Mouse (Mus musculus) liver, embryonic 15.5 days (tissue): ENCODE measurements around the gene Ddx39. TPM values are rescaled to one million over a fixed set of nuclear protein-coding genes. Genes with fewer than 3 reads are reported as not detected.

ENCODE experiments used
- ATAC-seq: fragments of 200-750 bp; cut with Nextera tagmentation; 2 replicates; pipeline ENCODE4 v1.8.0; 2017; ENCODE audit warnings: moderate number of reproducible peaks, mild to moderate bottlenecking, moderate library complexity; ENCODE audit not compliant: insufficient read depth
- H3K27ac ChIP-seq: fragments of 300-500 bp; sonication (generic); replicated peaks from 2 replicates; pipeline ENCODE4 v1.5.1; 2015; ENCODE audit warnings: mild to moderate bottlenecking, inconsistent platforms
- H3K27me3 ChIP-seq: fragments of 300-500 bp; sonication (generic); 2 replicates; pipeline ENCODE4 v1.6.1; 2015; ENCODE audit warnings: mild to moderate bottlenecking, inconsistent platforms
- H3K36me3 ChIP-seq: fragments of 300-500 bp; sonication (generic); replicated peaks from 2 replicates; pipeline ENCODE4 v1.6.1; 2015; ENCODE audit warnings: moderate library complexity, mild to moderate bottlenecking, inconsistent platforms
- H3K4me1 ChIP-seq: fragments of 300-500 bp; sonication (generic); replicated peaks from 2 replicates; pipeline ENCODE4 v1.6.1; 2015; ENCODE audit warnings: inconsistent platforms
- H3K4me2 ChIP-seq: fragments of 300-500 bp; sonication (generic); 2 replicates; pipeline ENCODE4 v1.6.1; 2015; ENCODE audit warnings: moderate library complexity, mild to moderate bottlenecking, inconsistent platforms
- H3K4me3 ChIP-seq: fragments of 300-500 bp; sonication (generic); replicated peaks from 2 replicates; pipeline ENCODE4 v1.5.1; 2015; ENCODE audit warnings: mild to moderate bottlenecking, inconsistent platforms
- H3K9ac ChIP-seq: fragments of 300-500 bp; sonication (generic); 2 replicates; pipeline ENCODE4 v1.6.1; 2015; ENCODE audit warnings: moderate library complexity, mild to moderate bottlenecking, inconsistent platforms
- H3K9me3 ChIP-seq: fragments of 300-500 bp; sonication (generic); replicated peaks from 2 replicates; pipeline ENCODE4 v1.6.1; 2016; ENCODE audit warnings: inconsistent platforms
- WGBS: fragments of 180-500 bp; shearing (Covaris S2); methylation state at CpG from one replicate; pipeline ENCODE4 v1.1.7; 2015; ENCODE audit warnings: mixed read lengths; ENCODE audit not compliant: insufficient replicate concordance; 5-methylcytosine and 5-hydroxymethylcytosine counted together
- polyA plus RNA-seq: library from polyadenylated mRNA; unstranded; fragments of >200 nt; fragmentation: Nextera tagmentation; extraction: Ambion mirVana; gene quantifications from 2 replicates; pipeline ENCODE4 v1.2.1, GENCODE M21; 2015

The Ddx39 gene
- polyA plus RNA-seq, 1 experiment from 2014 or later = 184 TPM

- H3K36me3 ChIP-seq = peaks cover 80% of the 10 kb centered on the region
- no peaks in the 10 kb centered on the region for H3K9me3 ChIP-seq
- ATAC-seq = no peak
- no peak overlapping the region for H3K4me3 ChIP-seq
- no peak overlapping the region for H3K27ac ChIP-seq
- H3K4me1 ChIP-seq = peaks cover 27% of the 10 kb centered on the region
- 86% methylated on average over 12 of the region's 12 CpGs for WGBS
- H3K4me2 ChIP-seq = no peak overlapping the region
- H3K27me3 ChIP-seq = no peaks in the 10 kb centered on the region
- no peak overlapping the region for H3K9ac ChIP-seq
These were observed 7.7 kb downstream of the Ddx39 start for GRCm38 (mm10) chr8:83722631-83723030.

- H3K27me3 ChIP-seq = no peaks in the 10 kb centered on the region
- H3K4me1 ChIP-seq = peaks cover 18% of the 10 kb centered on the region
- H3K36me3 ChIP-seq = peaks cover 87% of the 10 kb centered on the region
- H3K27ac ChIP-seq = no peak overlapping the region
- no peak overlapping the region; the same call in 1 of the 2 replicates for H3K9ac ChIP-seq
- 80% methylated on average over 11 of the region's 11 CpGs for WGBS
- no peak overlapping the region for H3K4me3 ChIP-seq
- no peaks in the 10 kb centered on the region for H3K9me3 ChIP-seq
- ATAC-seq = no peak
- H3K4me2 ChIP-seq = no peak overlapping the region
These were observed 8.6 kb downstream of the Ddx39 start for GRCm38 (mm10) chr8:83723447-83724083.

- Histone ChIP-seq H3K27me3 (no peaks in the 10 kb centered on the region), H3K27ac (no peak overlapping the region), H3K4me2 (no peak overlapping the region), H3K4me1 (peaks cover 18% of the 10 kb centered on the region), H3K9ac (no peak overlapping the region), H3K36me3 (peaks cover 84% of the 10 kb centered on the region), H3K4me3 (no peak overlapping the region), H3K9me3 (no peaks in the 10 kb centered on the region)
- peak; percentile 53 for ATAC-seq
- 46% methylated on average over 15 of the region's 15 CpGs for WGBS
These were observed 9.9 kb downstream of the Ddx39 start for GRCm38 (mm10) chr8:83724697-83725482.

- peaks cover 77% of the 10 kb centered on the region for H3K36me3 ChIP-seq
- no peak overlapping the region for H3K27ac ChIP-seq
- peaks cover 18% of the 10 kb centered on the region for H3K4me1 ChIP-seq
- no peaks in the 10 kb centered on the region for H3K27me3 ChIP-seq
- H3K4me2 ChIP-seq = no peak overlapping the region
- no peak for ATAC-seq
- no peak overlapping the region for H3K9ac ChIP-seq
- H3K4me3 ChIP-seq = no peak overlapping the region
- H3K9me3 ChIP-seq = no peaks in the 10 kb centered on the region
- 81% methylated on average over 8 of the region's 8 CpGs for WGBS
These were observed 10.6 kb downstream of the Ddx39 start for GRCm38 (mm10) chr8:83725521-83726102.

- Histone ChIP-seq H3K27ac (no peak overlapping the region), H3K4me3 (no peak overlapping the region), H3K4me1 (peaks cover 6% of the 10 kb centered on the region), H3K4me2 (no peak overlapping the region), H3K27me3 (no peaks in the 10 kb centered on the region), H3K9ac (no peak overlapping the region), H3K36me3 (peaks cover 51% of the 10 kb centered on the region), H3K9me3 (no peaks in the 10 kb centered on the region)
- WGBS = 69% methylated on average over 11 of the region's 11 CpGs
- no peak for ATAC-seq
These were observed 14.2 kb downstream of the Ddx39 start for GRCm38 (mm10) chr8:83729009-83729807.

- 78% methylated on average over 5 of the region's 5 CpGs for WGBS
- H3K36me3 ChIP-seq = peaks cover 28% of the 10 kb centered on the region; the same call in 1 of the 2 replicates
- no peaks in the 10 kb centered on the region; the same call in 1 of the 2 replicates for H3K4me1 ChIP-seq
- no peak for ATAC-seq
- no peak overlapping the region for H3K4me2 ChIP-seq
- H3K27ac ChIP-seq = no peak overlapping the region
- H3K9ac ChIP-seq = no peak overlapping the region
- no peaks in the 10 kb centered on the region for H3K9me3 ChIP-seq
- no peaks in the 10 kb centered on the region for H3K27me3 ChIP-seq
- no peak overlapping the region for H3K4me3 ChIP-seq
These were observed 16.9 kb downstream of the Ddx39 start for GRCm38 (mm10) chr8:83731906-83732305.

- ATAC-seq = no peak
- 53% methylated on average over 6 of the region's 6 CpGs for WGBS
These were observed 17.9 kb downstream of the Ddx39 start for GRCm38 (mm10) chr8:83732919-83733318.

GRCm38 (mm10) chr8:83736681-83737080 is 21.7 kb downstream of the Ddx39 start:
- no peak overlapping the region for H3K4me2 ChIP-seq
- H3K9ac ChIP-seq = no peak overlapping the region
- peaks cover 45% of the 10 kb centered on the region for H3K4me1 ChIP-seq
- H3K27me3 ChIP-seq = peaks cover 10% of the 10 kb centered on the region
- no peaks in the 10 kb centered on the region for H3K9me3 ChIP-seq
- no peak overlapping the region for H3K27ac ChIP-seq
- no peak for ATAC-seq
- H3K4me3 ChIP-seq = no peak overlapping the region
- 0 out of 2 replicates have a peak, but pooled peaks cover 3% of the 10 kb centered on the region for H3K36me3 ChIP-seq
- 71% methylated on average over 4 of the region's 4 CpGs for WGBS

More at GRCm38 (mm10) chr8:83732919-83733318, 17.9 kb downstream of the Ddx39 start:
- Histone ChIP-seq H3K27ac (no peak overlapping the region), H3K27me3 (no peaks in the 10 kb centered on the region), H3K4me3 (no peak overlapping the region), H3K4me2 (no peak overlapping the region), H3K4me1 (peaks cover 8% of the 10 kb centered on the region), H3K9me3 (no peaks in the 10 kb centered on the region), H3K9ac (no peak overlapping the region), H3K36me3 (peaks cover 21% of the 10 kb centered on the region; the same call in 1 of the 2 replicates)

GRCm38 (mm10) chr8:83737346-83737745 is 22.4 kb downstream of the Ddx39 start:
- peaks cover 51% of the 10 kb centered on the region for H3K4me1 ChIP-seq
- ATAC-seq = no peak
- H3K9me3 ChIP-seq = no peaks in the 10 kb centered on the region
- H3K4me2 ChIP-seq = no peak overlapping the region; the same call in 1 of the 2 replicates
- H3K4me3 ChIP-seq = no peak overlapping the region
- no peak overlapping the region for H3K27ac ChIP-seq
- no peaks in the 10 kb centered on the region for H3K36me3 ChIP-seq
- H3K9ac ChIP-seq = no peak overlapping the region
- H3K27me3 ChIP-seq = peaks cover 12% of the 10 kb centered on the region
- WGBS = 80% methylated on average over 4 of the region's 4 CpGs

- Histone ChIP-seq H3K27ac (peak overlapping the region; percentile 72; the same call in 1 of the 2 replicates), H3K36me3 (no peaks in the 10 kb centered on the region), H3K9ac (no peak overlapping the region), H3K27me3 (peaks cover 12% of the 10 kb centered on the region), H3K4me3 (peak overlapping the region; percentile 57; the same call in 1 of the 2 replicates), H3K9me3 (no peaks in the 10 kb centered on the region), H3K4me1 (peaks cover 58% of the 10 kb centered on the region), H3K4me2 (peak overlapping the region; percentile 76)
- WGBS = 39% methylated on average over 4 of the region's 4 CpGs
- ATAC-seq = peak; percentile 14; the same call in 1 of the 2 replicates
These were observed 23.0 kb downstream of the Ddx39 start for GRCm38 (mm10) chr8:83737852-83738562.
